15 mouse cellular contexts compared by ENCODE assay signal in the genomic region with DNA sequence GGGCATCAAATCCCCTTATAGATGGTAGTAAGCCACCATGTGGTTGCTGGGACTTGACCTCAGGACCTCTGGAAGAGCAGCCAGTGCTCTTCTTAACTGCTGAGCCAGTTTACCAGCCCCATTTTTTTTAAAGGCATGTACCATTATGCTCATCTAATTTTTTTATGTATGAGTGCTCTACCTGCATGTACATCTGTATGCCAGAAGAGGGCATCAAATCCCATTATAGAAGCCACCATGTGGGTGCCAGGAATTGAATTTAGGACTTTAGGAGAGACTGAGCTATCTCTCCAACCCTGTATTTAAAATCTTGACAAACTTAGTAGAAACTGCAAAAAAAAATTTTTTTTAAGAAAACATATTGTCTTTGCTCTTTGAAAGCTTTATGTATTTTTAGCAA. TPM values are rescaled to one million over a fixed set of nuclear protein-coding genes. Genes with fewer than 3 reads are reported as not detected.
A peak's percentile ranks its signal among the peaks of the same experiment; 100 is the strongest.
DNase-seq lines count a peak whose midpoint lies in the region; ATAC-seq and TF ChIP-seq lines count a peak whose summit lies in the region.
"Had no signal": no experiment of that assay in that cellular context is flagged by ENCODE, and none has a peak within 500 bp of the region (broad histone marks: within the 10 kb centered on the region; RNA-seq: fewer than 3 reads in every experiment).

No protein-coding gene starts in this region.

- no peak overlapping the region for H3K4me2 ChIP-seq in liver, embryonic 11.5 days

- DNase-seq in cerebellum, adult 9-10 months, result peak; percentile 39
- DNase-seq in cerebellum, adult 9-11 months, result no peak
- DNase-seq in liver, adult 2 months (ENCODE audit: extremely low read depth, low read depth, low spot score), result peak; percentile 70
- DNase-seq in liver, embryonic 11.5 days (ENCODE audit: low spot score), result no peak
- peak; percentile 89 for DNase-seq in MEL (ENCODE audit: low read depth, low spot score)
- peak; percentile 4 for DNase-seq in mesoderm, embryonic 11.5 days (ENCODE audit: low read depth, low spot score)
- no peak for DNase-seq in layer of hippocampus, postnatal 25 days (ENCODE audit: extremely low spot score in 1 of 2, low spot score in 1 of 2)
- no peak for DNase-seq in ovary, postnatal 36 days (ENCODE audit: low spot score)
- DNase-seq: adrenal gland, postnatal 10 days; gastrocnemius, postnatal 10 days; kidney, postnatal 25 days had no signal

- H3K9me3 ChIP-seq in liver, embryonic 11.5 days (ENCODE audit: control insufficient read depth, low read length), result no peaks in the 10 kb centered on the region
- no peaks in the 10 kb centered on the region for H3K9me3 ChIP-seq in MEL (replicated peaks; ENCODE audit: insufficient read depth, low read length)

- H3K27me3 ChIP-seq in liver, adult 2 months (ENCODE audit: control insufficient read depth, insufficient read depth, low read length), result no peaks in the 10 kb centered on the region
- no peaks in the 10 kb centered on the region for H3K27me3 ChIP-seq in liver, embryonic 11.5 days (replicated peaks; ENCODE audit: control insufficient read depth, insufficient read depth, low read length)
- H3K27me3 ChIP-seq in MEL (ENCODE audit: control insufficient read depth in 1 of 2, insufficient read depth in 2 of 2, low read length in 2 of 2), result no peaks in the 10 kb centered on the region
- H3K27me3 ChIP-seq: megakaryocyte, embryonic 14.5 days had no signal

- no peak overlapping the region for H3K4me3 ChIP-seq in liver, adult 2 months (ENCODE audit: insufficient read depth, low read depth, low read length)
- H3K4me3 ChIP-seq in liver, embryonic 11.5 days (ENCODE audit: low read depth, low read length), result no peak overlapping the region
- H3K4me3 ChIP-seq in MEL (ENCODE audit: control insufficient read depth in 1 of 2, insufficient read depth in 1 of 2, low read depth in 2 of 2, low read length in 2 of 2), result no peak overlapping the region
- H3K4me3 ChIP-seq: erythroblast, embryonic 14.5 days; megakaryocyte, embryonic 14.5 days had no signal

- H3K27ac ChIP-seq in liver, adult 2 months (replicated peaks; ENCODE audit: insufficient read depth, low read depth, low read length), result no peak overlapping the region; the same call in 1 of the 2 replicates
- H3K27ac ChIP-seq in liver, embryonic 11.5 days (ENCODE audit: low read depth, low read length), result no peak overlapping the region
- no peak overlapping the region for H3K27ac ChIP-seq in MEL (ENCODE audit: control insufficient read depth, low read depth, low read length)

- ATAC-seq in liver, embryonic 11.5 days (replicated peaks; ENCODE audit: low FRiP score), result no peak

- no peak for TF ChIP-seq CTCF in liver, adult 2 months (IDR thresholded peaks at IDR 0.05; ENCODE audit: low read depth, low read length)
- TF ChIP-seq CTCF in MEL (IDR thresholded peaks at IDR 0.05 in 2 of 3, conservative IDR thresholded peaks at IDR 0.05 in 1 of 3; ENCODE audit: control insufficient read depth in 1 of 3, insufficient read depth in 1 of 3, low read depth in 2 of 3, low read length in 3 of 3, poor library complexity in 1 of 3, severe bottlenecking in 1 of 3), result peak; percentile 49 to 89 (median 80)

- H3K79me2 ChIP-seq in liver, adult 2 months (ENCODE audit: control insufficient read depth, insufficient read depth, low read length), result peaks cover 29% of the 10 kb centered on the region; the same call in 1 of the 2 replicates
- peaks cover 64% of the 10 kb centered on the region for H3K79me2 ChIP-seq in MEL (ENCODE audit: control insufficient read depth, insufficient read depth, low read length, poor library complexity)

- H3K9ac ChIP-seq in liver, adult 2 months (ENCODE audit: low read depth, low read length), result no peak overlapping the region
- no peak overlapping the region for H3K9ac ChIP-seq in liver, embryonic 11.5 days (ENCODE audit: low read depth, low read length)
- no peak overlapping the region for H3K9ac ChIP-seq in MEL (ENCODE audit: control insufficient read depth, low read depth, low read length, poor library complexity, severe bottlenecking)

- H3K36me3 ChIP-seq in liver, adult 2 months (ENCODE audit: control insufficient read depth, insufficient read depth, low read length), result peaks cover 8% of the 10 kb centered on the region
- H3K36me3 ChIP-seq in liver, embryonic 11.5 days (ENCODE audit: control insufficient read depth, insufficient read depth, low read length), result peaks cover 10% of the 10 kb centered on the region; the same call in 1 of the 2 replicates
- H3K36me3 ChIP-seq in MEL (ENCODE audit: control insufficient read depth in 1 of 2, insufficient read depth in 2 of 2, low read length in 2 of 2), result peaks cover 23 to 25% of the 10 kb centered on the region in 2 experiments

- TF ChIP-seq RAD21 in MEL (IDR thresholded peaks at IDR 0.05; ENCODE audit: low read depth, low read length), result peak; percentile 85

- no peak for TF ChIP-seq EP300 in MEL (IDR thresholded peaks at IDR 0.05; ENCODE audit: low read depth in 1 of 2, low read length in 2 of 2)

- peaks cover 10% of the 10 kb centered on the region for H3K4me1 ChIP-seq in liver, adult 2 months (ENCODE audit: control insufficient read depth, insufficient read depth, low read length)
- no peaks in the 10 kb centered on the region; the same call in 1 of the 2 replicates for H3K4me1 ChIP-seq in liver, embryonic 11.5 days (replicated peaks; ENCODE audit: control insufficient read depth, insufficient read depth, low read length)
- H3K4me1 ChIP-seq in MEL (ENCODE audit: control insufficient read depth in 1 of 2, insufficient read depth in 2 of 2, low read length in 2 of 2), result peaks cover 0 to 8% of the 10 kb centered on the region in 2 experiments; a peak in 3 of 4 replicates

- TF ChIP-seq POLR2A in liver, adult 2 months (IDR thresholded peaks at IDR 0.05; ENCODE audit: extremely low read depth, insufficient read depth, low read length), result no peak
- TF ChIP-seq POLR2A in MEL (IDR thresholded peaks at IDR 0.05; ENCODE audit: control insufficient read depth in 1 of 2, insufficient read depth in 1 of 2, low read depth in 1 of 2, low read length in 2 of 2, poor library complexity in 1 of 2), result no peak

TF ChIP-seq in MEL, 35 proteins besides CTCF, POLR2A, EP300 and RAD21 (continues in another document):
- no peak for TF ChIP-seq USF2 (IDR thresholded peaks at IDR 0.05; ENCODE audit: borderline replicate concordance in 1 of 2, insufficient read depth in 1 of 2, low read depth in 1 of 2, low read length in 2 of 2)
- TF ChIP-seq E2F4 (IDR thresholded peaks at IDR 0.05; ENCODE audit: borderline replicate concordance, low read depth, low read length), result no peak
- TF ChIP-seq UBTF (IDR thresholded peaks at IDR 0.05; ENCODE audit: borderline replicate concordance, insufficient read depth, low read depth, low read length), result no peak
- TF ChIP-seq ZC3H11A (IDR thresholded peaks at IDR 0.05; ENCODE audit: low read depth, low read length), result peak; percentile 93
- TF ChIP-seq GABPA (IDR thresholded peaks at IDR 0.05; ENCODE audit: low read depth, low read length), result 0 out of 2 replicates have a peak, but pooled peaks have one; percentile 20
- no peak for TF ChIP-seq MAZ (IDR thresholded peaks at IDR 0.05; ENCODE audit: low read depth, low read length)
- peak; percentile 76 for TF ChIP-seq SIN3A (IDR thresholded peaks at IDR 0.05; ENCODE audit: low read length)
- TF ChIP-seq NRF1 (IDR thresholded peaks at IDR 0.05; ENCODE audit: insufficient read depth, low read depth, low read length, poor library complexity, severe bottlenecking), result no peak
- no peak for TF ChIP-seq NELFE (IDR thresholded peaks at IDR 0.05; ENCODE audit: low read depth, low read length)
- no peak for TF ChIP-seq TCF12 (IDR thresholded peaks at IDR 0.05; ENCODE audit: low read depth, low read length)
- no peak for TF ChIP-seq ZKSCAN1 (IDR thresholded peaks at IDR 0.05; ENCODE audit: low read depth, low read length)
- TF ChIP-seq ZMIZ1 (IDR thresholded peaks at IDR 0.05; ENCODE audit: low read depth, low read length), result no peak
- no peak for TF ChIP-seq MYB (IDR thresholded peaks at IDR 0.05; ENCODE audit: low read depth, low read length)
- TF ChIP-seq HCFC1 (IDR thresholded peaks at IDR 0.05; ENCODE audit: low read depth, low read length), result peak; percentile 58; the same call in 1 of the 2 replicates
- peak; percentile 90 for TF ChIP-seq SMC3 (IDR thresholded peaks at IDR 0.05; ENCODE audit: low read depth, low read length)
- no peak for TF ChIP-seq GATA1 (IDR thresholded peaks at IDR 0.05; ENCODE audit: low read depth, low read length)
- TF ChIP-seq MXI1 (IDR thresholded peaks at IDR 0.05; ENCODE audit: low read depth, low read length), result peak; percentile 79
- TF ChIP-seq CHD2 (IDR thresholded peaks at IDR 0.05; ENCODE audit: low read length), result no peak
- no peak for TF ChIP-seq POLR2AphosphoS5 (IDR thresholded peaks at IDR 0.05; ENCODE audit: borderline replicate concordance, low read depth, low read length)
- peak; percentile 98 for TF ChIP-seq MYC (IDR thresholded peaks at IDR 0.05; ENCODE audit: low read depth, low read length)

RNA-seq across cellular contexts. Expression of a gene that starts 5.0 kb away (rescaled TPM):
- total RNA-seq in liver, adult 2 months (2014; rRNA removed), result 15.8 and 18.6 TPM in 2 replicates
- 12.8 and 15.5 TPM in 2 replicates for polyA plus RNA-seq in liver, adult 2 months (2012; rRNA removed)
- polyA plus RNA-seq in liver, embryonic 11.5 days (2014; fragmentation: Nextera tagmentation; extraction: Ambion mirVana), result 16.9 and 19.7 TPM in 2 replicates
- 58.6 and 67.8 TPM in 2 replicates for total RNA-seq in MEL (2012; rRNA removed)
- polyA plus RNA-seq in MEL (2012; ENCODE audit: insufficient read depth in 1 of 2, insufficient read length in 2 of 2, low read depth in 1 of 2, low replicate concordance in 2 of 2, missing spikeins in 1 of 2), result 100 to 1,000 TPM in 1 of 2 experiments, not detected in 1; 101 TPM
- total RNA-seq in layer of hippocampus, postnatal 25 days (2021), result 10 to 100 TPM; 19.7 to 22.7 TPM

RNA-seq across cellular contexts. Expression of a gene that starts 29.1 kb away (rescaled TPM):
- 0.09 and 0.13 TPM in 2 replicates for total RNA-seq in liver, adult 2 months (2014; rRNA removed)
- not detected in 2 replicates for polyA plus RNA-seq in liver, adult 2 months (2012; rRNA removed)
- 4.8 and 5.0 TPM in 2 replicates for polyA plus RNA-seq in liver, embryonic 11.5 days (2014; fragmentation: Nextera tagmentation; extraction: Ambion mirVana)
- 10.5 and 12.1 TPM in 2 replicates for total RNA-seq in MEL (2012; rRNA removed)
- 1 to 10 TPM in 1 of 2 experiments, not detected in 1; 7.6 TPM for polyA plus RNA-seq in MEL (2012; ENCODE audit: insufficient read depth in 1 of 2, insufficient read length in 2 of 2, low read depth in 1 of 2, low replicate concordance in 2 of 2, missing spikeins in 1 of 2)
- total RNA-seq in layer of hippocampus, postnatal 25 days (2021), result 1 to 10 TPM; 5.0 to 5.5 TPM
- polyA plus RNA-seq: erythroblast, embryonic 14.5 days had no signal

RNA-seq across cellular contexts. Expression of a gene that starts 42.7 kb away (rescaled TPM):
- 0.09 and 0.20 TPM in 2 replicates for total RNA-seq in liver, adult 2 months (2014; rRNA removed)
- polyA plus RNA-seq in liver, adult 2 months (2012; rRNA removed), result 0.07 TPM in 1 of 2 replicates, not detected in the other
- polyA plus RNA-seq in liver, embryonic 11.5 days (2014; fragmentation: Nextera tagmentation; extraction: Ambion mirVana), result 0.13 and 0.15 TPM in 2 replicates
- not detected in 2 replicates for total RNA-seq in MEL (2012; rRNA removed)
- not detected for polyA plus RNA-seq in MEL (2012; ENCODE audit: insufficient read depth in 1 of 2, insufficient read length in 2 of 2, low read depth in 1 of 2, low replicate concordance in 2 of 2, missing spikeins in 1 of 2)
- not detected for total RNA-seq in layer of hippocampus, postnatal 25 days (2021)
- total RNA-seq: hematopoietic stem cell, adult 5-6 weeks; left cerebral cortex, postnatal 25 days had no signal
- polyA plus RNA-seq: erythroblast, embryonic 14.5 days had no signal

Comparison
In these comparisons a context has a peak if more than half of its experiments do, and no peak if none do; other contexts are left out.
1. DNase-seq: peak in cerebellum, adult 9-10 months (single experiment), liver, adult 2 months (single experiment), MEL (single experiment) and mesoderm, embryonic 11.5 days (single experiment); none in cerebellum, adult 9-11 months (single experiment), liver, embryonic 11.5 days (single experiment), layer of hippocampus, postnatal 25 days (0 of 2) and ovary, postnatal 36 days (single experiment).